Mouse (Mus musculus) c-Kit-positive CD71-positive TER-119-negative erythroid progenitor cells, embryonic 14.5 days (primary cell): Measurements from ENCODE around the gene Tbx20.

Experiments
- DNase-seq: peaks from one replicate; pipeline ENCODE4 v3.0.0-alpha.2; 2013; ENCODE audit warnings: low read depth

Tbx20 gene

DNA sequence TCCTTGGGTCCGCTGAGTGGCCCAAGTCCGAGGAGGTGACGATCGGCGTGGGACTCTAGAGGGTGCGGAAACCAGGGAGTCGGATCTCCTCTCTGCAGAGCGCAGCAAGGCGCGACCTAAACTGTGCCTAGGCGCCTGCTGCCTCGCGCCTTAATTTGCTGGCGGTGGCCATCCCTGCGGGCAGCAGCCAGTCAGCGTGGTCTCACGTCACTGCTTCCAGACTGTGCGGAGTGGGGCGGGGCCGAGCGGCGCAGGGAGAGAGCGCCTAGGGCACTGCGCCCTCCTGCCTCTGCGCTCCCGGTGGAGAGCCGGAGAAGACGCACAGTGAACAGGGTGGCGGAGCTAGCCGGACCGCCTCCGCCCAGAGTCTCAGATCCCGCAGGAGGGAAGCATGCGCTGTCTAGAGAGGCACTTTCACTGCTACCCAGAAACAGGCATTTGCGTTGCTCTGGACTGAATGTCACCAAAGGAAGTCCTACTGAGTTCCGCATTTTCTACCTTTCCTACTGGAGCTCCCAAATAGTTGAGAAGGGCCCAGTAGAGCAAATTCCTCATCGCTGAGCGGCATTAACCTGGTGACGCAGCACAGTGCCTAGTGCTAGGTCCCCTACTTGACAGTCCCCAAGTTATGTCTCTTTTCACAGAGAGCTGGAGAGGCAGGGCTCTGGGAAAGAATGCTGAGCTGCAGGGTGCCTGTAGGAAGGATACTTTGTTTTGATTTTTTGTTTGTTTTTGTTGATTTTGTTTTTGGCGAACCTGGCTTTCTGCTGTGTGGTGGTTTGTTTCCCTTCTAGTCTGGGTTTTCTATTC is at the start of gene Tbx20:
Gene Tbx20, minus strand, starts transcription at position 144 of the 810 bp plus-strand sequence.
- DNase-seq, result no peak

DNA sequence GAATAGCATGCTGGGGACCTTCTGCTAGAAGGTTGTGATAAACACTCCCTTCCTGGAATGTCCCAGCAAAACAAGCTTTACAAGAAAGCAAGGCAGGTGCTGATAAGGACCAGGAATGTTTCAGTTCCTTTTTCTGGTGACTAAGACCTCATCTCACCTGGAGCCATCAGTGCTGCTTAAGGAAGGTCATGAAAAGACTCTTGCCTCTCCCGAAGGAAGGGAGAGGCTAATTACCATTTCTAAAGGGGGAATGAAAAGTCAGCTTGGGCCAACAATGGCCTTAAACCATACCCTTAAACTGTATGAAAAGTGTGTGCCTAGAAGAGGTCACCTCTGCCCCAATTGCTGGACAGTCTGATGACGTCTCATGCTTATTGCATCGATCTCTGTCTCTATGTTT is 44.4 kb upstream of the Tbx20 start:
- DNase-seq, result no peak

DNA sequence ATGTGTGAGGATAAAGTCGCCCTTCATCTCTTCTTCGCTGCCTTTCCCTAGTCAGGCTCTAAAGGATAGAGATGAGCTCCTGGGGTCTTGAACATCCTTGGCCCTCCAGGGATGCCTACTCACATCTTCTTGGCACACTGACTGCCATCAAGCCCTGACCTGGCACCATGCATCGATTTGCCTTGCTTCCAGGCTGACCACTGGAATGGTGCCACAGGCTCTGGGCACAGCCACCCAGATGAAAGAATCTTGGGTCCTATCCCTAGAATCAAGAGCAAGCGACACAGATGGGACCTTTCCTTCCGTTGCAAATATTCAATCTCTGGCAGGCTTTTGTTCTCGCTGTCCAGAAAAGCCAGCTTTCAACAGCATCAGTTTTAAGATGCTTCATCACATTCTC is 38.4 kb upstream of the Tbx20 start:
- no peak for DNase-seq

DNA sequence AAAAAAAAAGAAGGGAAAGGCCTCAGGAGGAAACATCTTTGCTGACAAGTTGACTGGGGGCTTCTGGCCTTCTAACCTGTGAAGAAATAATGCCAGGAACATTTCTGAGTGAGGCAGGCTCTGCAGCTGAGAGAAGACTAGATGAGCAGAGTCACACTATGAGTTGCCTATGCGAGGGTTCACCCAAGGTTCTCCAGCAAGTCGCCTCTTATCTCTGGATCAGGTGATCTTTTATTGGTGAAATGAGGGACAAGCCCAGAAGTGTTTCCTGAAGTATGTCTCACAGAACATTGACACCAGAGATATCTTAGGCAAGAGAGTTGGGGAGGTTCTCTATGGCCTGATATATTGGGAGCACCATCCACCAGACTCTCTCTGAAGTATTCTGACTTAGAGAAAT is 18.0 kb upstream of the Tbx20 start:
- no peak for DNase-seq

DNA sequence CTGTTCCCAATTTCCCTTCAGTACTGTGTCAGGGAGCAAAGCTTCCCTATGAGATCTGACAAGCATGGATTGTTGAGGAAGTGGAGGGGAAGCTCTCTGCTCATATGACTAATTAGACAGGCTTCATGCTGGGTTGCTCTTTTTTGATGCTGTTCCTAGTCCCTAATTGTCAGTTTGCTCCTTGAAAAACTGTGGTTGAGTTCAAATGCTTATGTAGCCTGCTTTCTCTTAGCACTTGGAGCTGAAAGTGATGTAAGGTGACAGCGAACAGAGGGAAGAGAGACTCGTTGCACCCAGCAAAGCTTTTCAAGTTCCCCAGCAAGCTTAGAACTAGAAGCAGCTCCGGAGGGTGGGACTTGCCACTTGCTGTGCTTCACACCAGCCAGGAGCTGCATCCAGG is 15.3 kb upstream of the Tbx20 start:
- no peak for DNase-seq

DNA sequence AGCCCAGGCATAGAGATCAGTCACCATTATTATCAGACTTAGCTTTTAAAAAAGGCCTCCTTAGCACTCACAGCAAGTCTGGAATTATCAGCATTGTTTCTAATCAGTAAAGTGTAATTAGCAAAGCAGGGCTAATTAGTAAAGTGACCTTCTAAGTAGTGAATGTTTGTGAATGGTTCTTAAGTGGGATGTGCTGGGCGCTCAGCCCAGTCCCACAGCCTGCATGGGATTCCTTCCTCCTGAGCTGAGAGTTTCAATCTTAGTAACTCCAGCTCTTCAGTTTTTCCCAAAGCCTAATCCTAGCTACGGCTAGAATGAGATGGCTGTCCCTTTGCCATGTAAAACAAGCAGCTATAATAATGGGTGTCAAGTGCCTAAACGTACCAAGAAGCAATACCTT is 8.2 kb upstream of the Tbx20 start:
- no peak for DNase-seq

DNA sequence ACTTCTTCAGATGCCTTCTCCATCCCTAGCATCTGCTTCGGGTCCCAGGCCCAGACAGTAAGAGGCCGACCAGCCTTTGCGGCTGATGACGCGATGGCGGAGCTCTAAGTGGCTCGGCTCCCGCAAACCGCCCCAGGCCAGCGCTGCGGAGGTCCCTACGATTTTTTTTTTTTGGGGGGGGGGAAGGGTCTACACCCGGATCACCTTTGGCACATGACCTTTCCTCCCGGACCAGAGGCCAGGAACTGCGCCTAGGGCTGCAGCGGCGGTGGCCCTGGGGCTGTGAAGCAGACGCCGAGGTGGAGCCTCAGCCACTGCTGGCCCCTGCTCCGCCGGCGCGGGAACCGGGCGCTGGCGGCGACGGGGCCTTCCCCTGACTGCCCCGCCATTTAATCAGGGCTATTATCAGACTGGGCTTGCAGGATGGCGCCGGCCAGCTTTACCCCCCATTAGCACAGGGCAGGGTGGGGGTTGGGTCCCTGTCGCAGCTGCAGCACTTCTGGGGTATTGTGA is 6.9 kb upstream of the Tbx20 start:
- DNase-seq, result no peak

DNA sequence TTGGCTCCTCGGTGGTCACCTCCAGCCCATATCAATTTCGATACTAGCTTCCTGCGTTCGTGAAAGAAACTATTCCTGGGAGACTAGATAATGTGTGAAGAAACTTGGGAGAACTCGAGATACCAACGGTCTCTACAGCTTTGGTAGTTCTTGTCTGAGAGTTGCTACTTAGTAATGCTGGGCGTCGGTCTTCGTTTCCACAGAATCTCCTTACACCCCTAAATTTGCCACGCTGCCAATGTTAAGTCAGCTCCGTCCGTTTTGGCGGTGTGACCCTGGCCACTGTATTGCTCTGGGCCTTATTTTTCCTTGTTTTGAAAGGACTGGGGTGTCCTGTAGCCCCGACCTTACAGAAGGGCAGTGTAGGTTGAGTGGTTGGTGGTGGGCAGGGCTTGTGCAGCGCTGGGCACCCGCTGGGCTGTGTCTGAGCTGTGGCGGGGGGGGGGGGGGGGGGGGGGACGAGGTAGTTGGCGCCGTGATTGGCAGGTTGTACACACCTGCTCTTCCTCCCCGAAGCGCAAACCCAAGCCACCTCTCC is 6.4 kb upstream of the Tbx20 start:
- DNase-seq, result no peak

DNA sequence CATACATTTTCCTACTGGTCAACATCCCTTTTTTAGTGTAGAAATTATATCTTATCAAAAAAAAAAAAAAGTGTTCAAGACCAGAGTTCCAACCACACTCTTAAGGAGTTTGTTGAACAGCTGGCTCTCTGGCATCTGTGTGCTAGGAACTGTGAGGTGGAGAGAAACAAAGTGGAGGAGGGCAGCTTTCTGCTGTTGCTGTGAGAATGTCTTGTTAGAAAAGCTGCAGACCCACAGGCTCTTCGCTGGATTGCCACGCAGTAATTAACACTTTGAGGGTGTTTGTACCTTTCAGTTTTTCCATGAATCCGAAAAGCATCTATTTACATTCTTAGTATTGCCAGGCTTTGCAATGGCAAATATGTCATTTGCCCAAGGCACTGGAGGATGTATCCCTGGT is 5.9 kb upstream of the Tbx20 start:
- no peak for DNase-seq

DNA sequence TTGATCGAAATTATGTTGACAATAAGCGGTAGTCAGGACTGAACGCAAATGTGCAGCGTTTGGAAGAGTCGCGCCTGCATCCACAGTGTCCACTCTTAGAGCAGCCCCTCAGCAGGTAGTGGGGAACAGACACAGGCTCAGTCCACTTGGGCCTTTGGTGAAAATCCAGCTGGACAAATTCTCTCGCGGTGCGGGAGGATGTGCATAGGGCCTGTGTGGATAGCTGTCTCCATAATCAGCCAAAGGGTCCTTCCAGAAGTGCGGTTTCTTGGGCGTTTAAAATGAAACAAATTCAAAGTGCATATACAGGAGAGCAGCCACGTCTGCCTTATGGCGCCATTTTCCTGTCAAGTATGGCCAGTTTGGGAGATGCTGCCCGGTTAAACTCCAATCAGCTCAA is 4.5 kb upstream of the Tbx20 start:
- no peak for DNase-seq

DNA sequence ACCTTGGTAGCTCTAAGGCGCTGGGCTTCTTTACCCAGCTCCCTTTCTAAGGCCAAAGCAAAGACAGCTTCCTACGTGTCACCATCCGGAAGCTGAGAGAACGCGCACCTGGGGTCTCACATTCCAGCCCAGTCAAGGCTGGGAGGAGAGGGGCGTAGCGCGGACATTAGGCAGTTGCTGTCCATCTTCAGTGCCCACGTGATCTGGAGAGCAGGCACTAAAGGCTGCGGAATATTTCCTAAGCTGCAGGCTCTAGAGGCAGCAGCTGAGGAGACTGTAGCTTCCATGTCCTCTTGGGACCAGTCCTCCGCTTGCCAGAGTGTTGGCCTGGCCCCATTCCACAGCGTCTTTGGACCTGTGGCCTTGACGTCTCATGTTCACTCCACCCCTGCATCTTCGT is 3.9 kb upstream of the Tbx20 start:
- DNase-seq, result no peak

DNA sequence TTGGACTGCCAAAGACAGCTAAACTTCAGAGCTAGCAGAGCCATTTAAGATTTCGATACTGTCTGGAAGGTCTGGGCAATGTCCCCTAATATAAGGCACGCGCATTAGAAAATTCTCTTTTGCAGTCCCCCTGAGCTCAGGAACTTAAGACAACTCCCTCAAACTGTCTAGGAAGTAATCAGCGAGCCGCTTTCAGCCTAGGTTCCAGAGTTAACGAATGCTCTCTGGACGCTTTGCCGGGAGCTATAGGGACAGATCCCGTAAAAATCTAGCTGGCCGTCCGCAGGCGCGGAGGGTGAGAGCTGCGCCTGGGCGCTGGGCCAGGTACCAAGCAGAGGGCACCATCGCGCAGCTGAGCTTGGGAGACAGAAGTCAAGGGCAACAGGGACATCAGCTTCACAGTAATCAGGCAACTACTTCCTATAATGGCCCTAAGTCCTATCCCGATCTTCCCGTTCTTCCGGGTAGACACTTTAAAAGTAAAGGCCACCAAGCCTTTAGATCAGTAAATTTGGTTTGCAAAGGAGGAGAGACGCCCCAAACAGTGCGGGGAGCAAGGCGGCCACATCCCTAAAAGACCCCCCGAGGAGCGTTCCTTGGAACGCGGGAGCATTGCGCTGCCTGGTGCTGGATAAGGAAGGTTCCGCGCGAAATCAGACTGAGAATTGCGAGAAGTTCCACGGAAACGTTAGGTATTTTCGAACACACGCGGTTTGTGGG is 3.2 kb upstream of the Tbx20 start:
- DNase-seq, result no peak

DNA sequence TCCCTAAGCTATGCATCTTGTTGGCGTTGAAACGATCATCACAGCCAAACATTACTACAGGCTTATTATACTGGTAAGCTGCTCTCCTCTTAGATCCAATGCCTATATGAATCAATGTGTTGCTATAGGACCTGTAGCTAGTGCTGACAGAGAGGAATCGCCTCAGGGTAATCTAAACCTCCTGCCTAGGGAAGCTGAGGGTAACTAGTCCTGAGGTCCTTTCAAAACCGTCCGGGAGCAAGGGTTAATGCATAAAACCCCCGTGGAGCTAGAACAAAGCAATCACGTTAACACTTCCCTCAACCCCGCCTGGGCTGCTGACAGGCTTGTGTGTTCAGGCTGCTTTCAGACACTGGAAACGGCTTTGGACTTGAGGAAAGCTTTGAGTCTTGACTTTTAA is 2.4 kb upstream of the Tbx20 start:
- no peak for DNase-seq

DNA sequence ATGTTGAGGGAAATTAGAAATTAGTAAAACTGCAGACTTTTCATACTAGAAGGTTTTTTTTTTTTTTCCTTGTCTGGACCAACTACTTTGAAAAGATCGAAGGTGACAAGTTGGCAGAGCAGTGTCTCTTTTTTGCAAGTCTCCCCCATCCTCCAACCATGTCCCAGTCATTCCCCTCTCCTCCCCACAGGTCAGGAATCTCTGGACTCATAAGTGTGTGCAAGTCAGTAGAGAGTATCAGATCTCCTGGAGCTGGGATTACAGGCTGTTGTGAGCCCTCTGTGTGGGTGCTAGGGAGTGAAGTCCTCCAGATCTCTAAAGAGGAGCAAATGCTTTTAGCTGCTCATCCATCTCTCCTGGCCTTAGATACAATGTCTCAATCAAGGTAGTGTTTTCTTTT is 1.5 kb upstream of the Tbx20 start:
- no peak for DNase-seq

DNA sequence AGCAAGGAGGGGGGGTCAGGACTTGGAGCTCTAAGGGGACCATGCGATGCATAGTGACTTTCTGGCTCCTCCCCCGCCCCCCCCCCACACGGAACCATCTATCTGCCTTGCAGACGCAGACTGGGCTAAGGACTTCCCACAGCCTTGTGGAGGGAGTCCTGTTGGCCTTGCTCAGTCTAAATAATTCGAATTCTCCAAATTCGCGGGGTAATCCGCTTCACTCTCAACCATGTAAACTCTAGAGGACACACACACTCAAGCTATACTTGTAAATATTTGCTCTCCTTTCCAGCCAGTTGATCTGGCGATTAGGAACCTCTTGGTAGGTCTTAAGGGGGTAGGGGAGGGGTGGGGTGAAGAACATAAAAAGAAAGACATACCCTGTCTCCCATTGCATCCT is 898 bp upstream of the Tbx20 start:
- no peak for DNase-seq

DNA sequence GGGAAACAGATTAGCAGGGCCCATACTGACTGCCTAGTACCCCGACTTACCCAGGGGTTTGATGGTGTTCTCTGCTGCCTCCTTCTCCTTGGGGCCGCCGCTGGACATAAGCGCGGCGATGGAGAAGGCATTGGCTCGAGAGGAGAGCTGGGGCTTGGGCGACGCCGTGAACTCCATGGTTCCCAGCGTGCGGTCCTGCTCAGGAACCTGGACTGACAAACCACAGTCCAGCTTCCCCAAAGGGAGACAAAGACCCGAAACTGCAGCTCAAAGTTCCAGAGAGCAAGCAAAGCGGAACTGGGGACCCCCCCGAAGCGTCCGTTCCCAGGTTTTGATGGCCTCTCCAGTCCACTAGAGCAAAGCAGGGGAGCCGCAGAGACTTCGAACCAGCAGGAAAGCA is 434 bp downstream of the Tbx20 start:
- no peak for DNase-seq

DNA sequence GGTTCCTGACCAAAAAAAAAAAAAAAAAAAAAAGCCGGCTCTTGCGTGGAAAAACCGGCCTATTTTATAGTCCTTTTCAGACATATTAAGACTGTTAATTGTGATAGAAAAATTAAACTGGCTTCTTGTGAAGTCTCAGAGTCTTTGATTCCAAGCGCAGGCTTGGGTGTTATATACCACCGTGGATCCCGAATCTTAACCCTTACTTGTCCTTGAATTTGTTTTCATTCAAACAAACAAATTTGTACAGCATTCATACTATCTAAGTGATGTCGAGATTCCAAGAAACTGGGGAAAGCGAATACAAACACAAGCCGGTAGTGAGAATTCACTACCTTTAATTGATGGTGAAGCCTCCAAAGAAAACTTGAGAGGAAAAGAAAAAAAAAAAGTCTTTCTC is 932 bp downstream of the Tbx20 start:
- no peak for DNase-seq

DNA sequence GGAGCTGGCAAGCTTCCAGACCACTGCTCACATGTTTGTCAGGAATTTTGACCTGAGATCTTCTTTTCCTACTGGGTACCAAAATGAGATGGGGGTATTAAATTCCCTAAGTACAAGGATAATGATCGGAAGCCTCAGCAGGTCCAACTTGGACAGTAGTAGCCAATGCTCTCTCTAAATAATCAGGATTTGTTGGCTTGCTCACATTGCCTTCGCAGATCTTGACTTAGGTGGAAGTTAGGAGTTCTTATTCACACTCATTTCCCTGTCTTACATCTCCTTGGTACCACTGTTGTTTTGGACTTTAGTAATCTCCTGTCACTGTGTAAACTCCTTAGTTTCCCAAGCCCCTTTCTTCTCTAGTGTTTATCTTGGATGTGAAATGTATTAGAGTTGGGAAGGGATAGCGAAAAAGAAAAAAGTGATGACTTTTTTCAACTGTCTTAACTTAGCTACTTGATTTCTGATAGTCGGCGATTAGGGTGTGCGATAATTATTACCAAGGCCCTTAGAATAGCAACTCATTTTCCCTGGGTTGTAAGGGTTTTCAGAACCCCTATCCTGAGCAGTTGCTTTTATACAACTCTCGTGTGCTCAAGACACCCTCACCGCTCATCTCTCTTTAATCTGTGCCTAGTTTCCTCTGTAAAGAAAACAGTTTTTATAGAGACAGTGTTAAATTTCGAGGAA is 1.5 kb downstream of the Tbx20 start:
- DNase-seq, result no peak

DNA sequence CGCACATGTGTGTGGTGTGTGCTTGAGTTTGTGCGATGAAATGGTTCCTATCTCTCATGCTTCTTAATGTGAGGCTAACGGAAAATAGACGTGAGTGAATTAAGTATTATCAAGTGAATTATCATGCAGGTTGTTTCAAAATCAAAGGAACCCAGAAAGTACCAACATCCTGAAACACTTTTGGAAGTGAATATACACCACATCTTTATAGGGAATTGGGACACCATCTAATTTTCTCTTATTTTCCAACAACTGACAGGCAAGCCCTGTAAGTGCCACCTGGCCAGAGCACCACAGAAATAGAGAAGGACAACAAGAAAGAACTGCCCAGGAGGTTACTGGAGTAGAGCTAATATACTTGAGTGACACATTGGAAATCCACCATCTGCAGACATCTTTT is 2.4 kb downstream of the Tbx20 start:
- no peak for DNase-seq

DNA sequence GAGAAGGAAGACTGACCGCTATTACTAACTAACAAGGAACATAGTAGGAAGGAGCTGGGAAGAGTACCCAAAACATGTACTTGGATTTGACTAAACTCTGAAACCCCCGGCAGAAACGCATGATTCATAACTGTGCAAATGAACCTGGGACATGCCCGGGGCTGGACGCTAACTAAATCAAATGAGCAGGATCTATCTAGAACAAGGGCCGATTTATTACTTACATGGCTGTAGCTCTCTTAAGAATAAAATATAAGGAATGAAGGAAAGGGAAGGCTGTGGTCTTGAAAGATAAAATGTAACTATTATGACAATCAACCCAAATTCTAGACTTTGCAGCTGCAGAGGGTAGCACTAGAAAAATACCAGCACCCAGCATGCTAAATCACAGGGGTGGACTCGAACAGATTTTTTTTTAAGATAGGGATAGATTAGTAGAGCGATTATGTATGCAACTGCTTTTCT is 3.1 kb downstream of the Tbx20 start:
- no peak for DNase-seq

DNA sequence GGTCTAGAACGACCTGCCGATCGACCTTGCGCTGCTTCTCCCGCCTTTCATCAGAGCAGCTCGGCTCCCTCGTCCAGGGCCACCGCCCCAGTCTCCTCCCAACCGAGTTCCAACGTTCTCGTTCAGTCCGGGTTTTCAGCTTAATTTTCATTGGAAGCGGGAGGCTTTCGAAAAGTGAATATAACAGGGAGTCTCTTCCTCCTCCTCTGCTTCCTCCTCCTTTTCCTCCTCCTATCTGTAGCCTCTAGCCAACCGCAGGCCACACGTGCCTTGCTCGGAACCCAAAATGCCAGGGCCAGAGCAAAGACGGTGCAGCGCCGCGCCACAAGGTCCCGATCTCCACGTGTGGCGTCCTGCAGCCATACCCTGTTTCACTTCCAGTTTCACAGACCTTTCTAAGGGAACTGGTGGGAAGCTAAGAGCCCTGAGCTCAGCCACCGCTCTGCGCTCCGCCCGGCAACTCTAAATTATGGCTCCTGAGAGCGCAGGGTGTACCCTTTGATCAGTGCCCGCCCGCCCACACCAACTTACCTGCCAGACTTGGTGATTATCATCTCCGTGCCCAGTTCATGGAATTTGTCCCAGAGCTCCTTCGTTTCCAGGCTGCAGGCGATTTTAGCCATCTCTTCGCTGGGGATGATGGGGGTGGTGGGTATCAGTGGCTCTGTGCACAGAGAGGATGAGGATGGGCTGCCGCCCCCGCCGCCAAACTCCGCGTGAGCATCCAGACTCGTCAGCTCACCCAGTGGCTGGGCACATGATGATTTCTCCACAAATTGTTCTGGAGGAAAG is 3.8 kb downstream of the Tbx20 start:
- no peak for DNase-seq

DNA sequence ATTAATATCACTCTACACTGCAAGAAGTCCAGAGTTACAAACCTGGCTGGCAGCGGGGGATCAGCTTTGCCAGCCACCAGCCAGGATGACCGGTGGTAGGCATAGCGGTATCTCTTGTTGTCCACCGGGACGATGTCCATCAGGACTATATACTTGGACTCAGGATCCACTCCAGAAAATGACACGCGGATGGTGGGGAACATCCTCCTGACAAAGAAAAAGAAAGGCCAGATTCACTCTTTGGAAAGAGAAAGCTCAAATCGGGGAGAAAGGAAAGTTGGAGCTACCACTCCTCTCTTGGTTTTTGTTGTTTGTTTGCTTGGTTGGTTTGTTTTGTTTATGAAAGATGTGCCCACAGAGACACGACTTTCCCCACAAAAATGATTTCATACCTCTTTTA is 4.5 kb downstream of the Tbx20 start:
- DNase-seq, result no peak
